Mouse (Mus musculus) CH12.LX (cell line): ENCODE measurements around the gene Slc24a2.

ENCODE experiments used
- CTCF ChIP-seq, 2 experiments: IDR thresholded peaks in 1 of 2; conservative IDR thresholded peaks in 1 of 2; 2 replicates each; pipeline ENCODE4 v1.5.1; 2011 to 2012; ENCODE audit warnings: low read depth in 2 of 2, low read length in 2 of 2, improper control_type of control experiment in 1 of 2, inconsistent platforms in 1 of 2, mild to moderate bottlenecking in 1 of 2, moderate library complexity in 1 of 2
- ZKSCAN1 ChIP-seq: IDR thresholded peaks from 2 replicates; pipeline ENCODE4 v1.6.1; 2012; ENCODE audit warnings: low read depth, inconsistent platforms, low read length, improper control_type of control experiment, borderline replicate concordance

DNA sequence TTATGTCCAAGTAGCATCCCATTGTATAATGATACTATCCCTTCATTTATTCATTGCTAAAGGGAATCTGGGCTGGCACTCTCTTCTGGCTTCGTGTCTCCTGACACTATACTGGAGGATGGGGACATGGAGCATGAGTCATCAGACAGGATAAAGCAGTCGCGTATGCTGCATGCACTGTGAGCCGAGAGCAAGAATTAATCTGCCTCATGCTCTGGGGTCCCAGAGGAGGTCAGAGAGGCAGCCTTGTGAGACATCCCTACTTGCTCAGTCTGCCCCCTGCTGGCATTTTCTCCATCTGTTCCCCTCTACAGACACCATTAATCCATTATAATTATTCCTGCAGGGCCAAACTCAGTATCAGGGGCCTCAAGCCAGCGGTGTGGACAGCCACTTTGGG, 276.8 kb downstream of the Slc24a2 start:
- TF ChIP-seq CTCF (conservative IDR thresholded peaks at IDR 0.05 in 1 of 2, IDR thresholded peaks at IDR 0.05 in 1 of 2; ENCODE audit: low read depth in 2 of 2, low read length in 2 of 2): peak in 1 of 2 experiments; percentile 27; a peak in 2 of 4 replicates
- no peak for TF ChIP-seq ZKSCAN1
